Comparison of ENCODE assay signal across 9 mouse cellular contexts in the genomic region with DNA sequence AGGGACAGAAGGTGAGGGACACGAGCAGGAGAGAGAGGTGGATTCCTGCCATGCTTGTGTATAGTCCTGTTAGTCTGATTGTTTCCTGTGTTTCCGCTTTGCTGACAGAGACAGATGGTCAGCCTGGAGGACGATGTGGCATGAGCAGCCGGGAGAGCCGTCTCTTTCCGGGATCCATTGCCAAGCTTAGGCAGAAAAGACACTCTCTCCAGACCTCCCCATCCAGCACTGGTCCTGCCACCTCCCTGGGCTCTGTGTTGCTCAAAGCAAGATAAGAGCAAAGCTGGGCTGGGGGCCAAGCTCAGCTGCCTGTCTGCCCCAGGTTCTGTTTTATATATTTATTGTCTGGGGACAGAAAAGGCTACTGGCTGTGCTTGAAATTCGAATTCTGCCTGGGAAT. TPM values are rescaled to one million over a fixed set of nuclear protein-coding genes. Genes with fewer than 3 reads are reported as not detected.
A peak's percentile ranks its signal among the peaks of the same experiment; 100 is the strongest.
DNase-seq lines count a peak whose midpoint lies in the region; ATAC-seq and TF ChIP-seq lines count a peak whose summit lies in the region.
"Had no signal": no experiment of that assay in that cellular context is flagged by ENCODE, and none has a peak within 500 bp of the region (broad histone marks: within the 10 kb centered on the region; RNA-seq: fewer than 3 reads in every experiment).

No protein-coding gene starts in this region.

- H3K9ac ChIP-seq in heart, embryonic 11.5 days (ENCODE audit: low read depth, low read length) = 0 out of 2 replicates have a peak overlapping the region, but pooled peaks have one; percentile 28
- H3K9ac ChIP-seq in kidney, postnatal 0 days (ENCODE audit: low read depth, low read length) = no peak overlapping the region

- no peaks in the 10 kb centered on the region for H3K9me3 ChIP-seq in heart, embryonic 11.5 days (replicated peaks; ENCODE audit: control insufficient read depth, low read length)
- no peaks in the 10 kb centered on the region for H3K9me3 ChIP-seq in kidney, postnatal 0 days (replicated peaks; ENCODE audit: low read length)

- peaks cover 35% of the 10 kb centered on the region for H3K36me3 ChIP-seq in heart, embryonic 11.5 days (ENCODE audit: control insufficient read depth, insufficient read depth, low read length)
- peaks cover 33% of the 10 kb centered on the region for H3K36me3 ChIP-seq in kidney, postnatal 0 days (ENCODE audit: insufficient read depth, low read length)

- H3K27ac ChIP-seq in left cerebral cortex, adult 2 months = 0 out of 2 replicates have a peak overlapping the region, but pooled peaks have one; percentile 24
- H3K27ac ChIP-seq in heart, embryonic 11.5 days (ENCODE audit: low read depth, low read length) = peak overlapping the region; percentile 64
- H3K27ac ChIP-seq in kidney, postnatal 0 days = no peak overlapping the region

- H3K4me1 ChIP-seq in heart, embryonic 11.5 days (ENCODE audit: control insufficient read depth, insufficient read depth, low read length) = peaks cover 31% of the 10 kb centered on the region
- 0 out of 2 replicates have a peak, but pooled peaks cover 7% of the 10 kb centered on the region for H3K4me1 ChIP-seq in kidney, postnatal 0 days (replicated peaks; ENCODE audit: insufficient read depth, low read length)

- peak overlapping the region; percentile 4; the same call in 1 of the 2 replicates for H3K4me2 ChIP-seq in heart, embryonic 11.5 days
- H3K4me2 ChIP-seq in kidney, postnatal 0 days (ENCODE audit: low read length) = no peak overlapping the region

- intact Hi-C loops in left cerebral cortex, adult 2 months (cut with DNase I) = no loop called here

- DNase-seq in left cerebral cortex, adult 2 months (ENCODE audit: extremely low spot score in 1 of 2, low spot score in 2 of 2) = no peak
- DNase-seq in left cerebral cortex, adult 8-10 months (ENCODE audit: low spot score in 2 of 2) = no peak
- peak; percentile 99 for DNase-seq in brain, adult 2 months (ENCODE audit: low read depth, low spot score)
- DNase-seq in kidney, postnatal 0 days (ENCODE audit: low spot score) = peak; percentile 60
- DNase-seq in ovary, postnatal 36 days (ENCODE audit: low spot score) = peak; percentile 67
- DNase-seq in thymus, postnatal 10 days (ENCODE audit: low spot score in 2 of 2) = no peak

- no peak overlapping the region for H3K4me3 ChIP-seq in left cerebral cortex, adult 2 months
- no peak overlapping the region for H3K4me3 ChIP-seq in heart, embryonic 11.5 days (ENCODE audit: low read depth, low read length)
- H3K4me3 ChIP-seq in kidney, postnatal 0 days (replicated peaks; ENCODE audit: low read depth, low read length) = no peak overlapping the region
- H3K4me3 ChIP-seq: erythroblast, embryonic 14.5 days had no signal

- 46% methylated on average over 7 of the region's 7 CpGs for WGBS in heart, embryonic 11.5 days (ENCODE audit: insufficient replicate concordance)
- 37% methylated on average over 7 of the region's 7 CpGs for WGBS in kidney, postnatal 0 days

- TF ChIP-seq CTCF in left cerebral cortex, adult 2 months (IDR thresholded peaks at IDR 0.05) = no peak
- TF ChIP-seq CTCF in kidney, postnatal 0 days (IDR thresholded peaks at IDR 0.05; ENCODE audit: low read depth) = no peak

- no peaks in the 10 kb centered on the region for H3K27me3 ChIP-seq in heart, embryonic 11.5 days (ENCODE audit: control insufficient read depth, insufficient read depth, low read length)
- H3K27me3 ChIP-seq in kidney, postnatal 0 days (ENCODE audit: insufficient read depth, low read length) = no peaks in the 10 kb centered on the region

- peak; percentile 49; the same call in 1 of the 2 replicates for ATAC-seq in heart, embryonic 11.5 days (replicated peaks; ENCODE audit: insufficient number of reproducible peaks, low FRiP score, low TSS enrichment)
- ATAC-seq in kidney, postnatal 0 days (replicated peaks; ENCODE audit: low FRiP score, low read depth) = no peak
- ATAC-seq in erythroblast, adult 5-6 weeks (replicated peaks; ENCODE audit: low FRiP score, poor library complexity, severe bottlenecking) = no peak

RNA-seq across cellular contexts. Expression of gene Spc24, which starts 12.1 kb away (rescaled TPM):
- 1 to 10 TPM; 1.7 to 2.4 TPM for total RNA-seq in left cerebral cortex, adult 2 months (2021)
- 1 to 10 TPM; 2.0 to 2.5 (median 2.2) TPM for total RNA-seq in left cerebral cortex, adult 8-10 months (2022)
- 90.5 and 103 TPM in 2 replicates for polyA plus RNA-seq in heart, embryonic 11.5 days (2014; fragmentation: Nextera tagmentation; extraction: Ambion mirVana)
- polyA plus RNA-seq in kidney, postnatal 0 days (2015; fragmentation: Nextera tagmentation; extraction: Ambion mirVana) = 55.1 and 61.1 TPM in 2 replicates
- 28.0 and 63.8 TPM in 2 replicates for total RNA-seq in erythroblast, adult 5-6 weeks (2015; ENCODE audit: low replicate concordance)
- total RNA-seq in erythroblast, adult 5-6 weeks (2017; ENCODE audit: low replicate concordance) = 23.6 and 31.9 TPM in 2 replicates

RNA-seq across cellular contexts. Expression of gene Ldlr, which starts 24.8 kb away (rescaled TPM):
- total RNA-seq in left cerebral cortex, adult 2 months (2021) = 10 to 100 TPM; 15.8 to 17.7 TPM
- 10 to 100 TPM; 23.7 to 32.4 (median 28.6) TPM for total RNA-seq in left cerebral cortex, adult 8-10 months (2022)
- polyA plus RNA-seq in heart, embryonic 11.5 days (2014; fragmentation: Nextera tagmentation; extraction: Ambion mirVana) = 11.1 and 16.0 TPM in 2 replicates
- 16.9 and 19.6 TPM in 2 replicates for polyA plus RNA-seq in kidney, postnatal 0 days (2015; fragmentation: Nextera tagmentation; extraction: Ambion mirVana)
- 2.5 and 6.9 TPM in 2 replicates for total RNA-seq in erythroblast, adult 5-6 weeks (2015; ENCODE audit: low replicate concordance)
- 3.7 and 5.4 TPM in 2 replicates for total RNA-seq in erythroblast, adult 5-6 weeks (2017; ENCODE audit: low replicate concordance)

RNA-seq across cellular contexts. Expression of gene Kank2, which starts 50.5 kb away (rescaled TPM):
- 1 to 10 TPM; 8.5 to 8.8 TPM for total RNA-seq in left cerebral cortex, adult 2 months (2021)
- 10 to 100 TPM in 1 of 4 experiments, 1 to 10 TPM in 3; 9.1 to 10.9 (median 9.6) TPM for total RNA-seq in left cerebral cortex, adult 8-10 months (2022)
- polyA plus RNA-seq in heart, embryonic 11.5 days (2014; fragmentation: Nextera tagmentation; extraction: Ambion mirVana) = 8.9 and 9.0 TPM in 2 replicates
- polyA plus RNA-seq in kidney, postnatal 0 days (2015; fragmentation: Nextera tagmentation; extraction: Ambion mirVana) = 10.1 and 10.3 TPM in 2 replicates
- 1.2 TPM in 1 of 2 replicates, not detected in the other for total RNA-seq in erythroblast, adult 5-6 weeks (2015; ENCODE audit: low replicate concordance)
- 0.09 TPM in 1 of 2 replicates, not detected in the other for total RNA-seq in erythroblast, adult 5-6 weeks (2017; ENCODE audit: low replicate concordance)

Comparison
In these comparisons a context has a peak if more than half of its experiments do, and no peak if none do; other contexts are left out.
1. DNase-seq: peak in brain, adult 2 months (single experiment), kidney, postnatal 0 days (single experiment) and ovary, postnatal 36 days (single experiment); none in left cerebral cortex, adult 2 months (0 of 2), left cerebral cortex, adult 8-10 months (0 of 2) and thymus, postnatal 10 days (0 of 2).
2. RNA of gene Spc24, which starts 12.1 kb away (total RNA-seq): 23.6 to 63.8 TPM in erythroblast, adult 5-6 weeks; 1.7 to 2.4 TPM in left cerebral cortex, adult 2 months and 2.0 to 2.5 TPM in left cerebral cortex, adult 8-10 months; every median in the first group is over 4 times any median in the second.
3. RNA of gene Kank2, which starts 50.5 kb away (total RNA-seq): 9.1 to 10.9 TPM in left cerebral cortex, adult 8-10 months and 8.5 to 8.8 TPM in left cerebral cortex, adult 2 months; 0.09 to 1.2 TPM in erythroblast, adult 5-6 weeks; every median in the first group is over 4 times any median in the second.